Mouse (Mus musculus): ENCODE measurements around the gene Tcf20.

Tcf20 gene

GRCm38 (mm10) chr15:82987732-82988112 lies at the start of gene Tcf20:
Gene Tcf20 (minus strand): TSS chr15:82987872.
- peak; percentile 97 for DNase-seq (ENCODE audit: low read depth, low spot score)

- peak; percentile 72 for DNase-seq (ENCODE audit: low read depth, low spot score)
Observed at GRCm38 (mm10) chr15:83036900-83037519, 49.3 kb upstream of the Tcf20 start.

GRCm38 (mm10) chr15:83036089-83036488 lies 48.4 kb upstream of the Tcf20 start:
- DNase-seq (ENCODE audit: low read depth, low spot score): no peak

- peak; percentile 92 for DNase-seq (ENCODE audit: low read depth, low spot score)
Observed at GRCm38 (mm10) chr15:83034275-83034977, 46.8 kb upstream of the Tcf20 start.

- DNase-seq (ENCODE audit: low read depth, low spot score): no peak
Observed at GRCm38 (mm10) chr15:83032981-83033541, 45.4 kb upstream of the Tcf20 start, which contains the start of gene Nfam1. Gene Nfam1 (minus strand): TSS chr15:83033306.

GRCm38 (mm10) chr15:83030884-83031283 lies 43.2 kb upstream of the Tcf20 start:
- DNase-seq (ENCODE audit: low read depth, low spot score): no peak

GRCm38 (mm10) chr15:83029725-83030718 lies 42.4 kb upstream of the Tcf20 start:
- no peak for DNase-seq (ENCODE audit: low read depth, low spot score)

- DNase-seq (ENCODE audit: low read depth, low spot score): peak; percentile 59
Observed at GRCm38 (mm10) chr15:83026129-83026528, 38.5 kb upstream of the Tcf20 start.

- no peak for DNase-seq (ENCODE audit: low read depth, low spot score)
Observed at GRCm38 (mm10) chr15:83025041-83025760, 37.5 kb upstream of the Tcf20 start.

GRCm38 (mm10) chr15:83022947-83023346 lies 35.3 kb upstream of the Tcf20 start:
- DNase-seq (ENCODE audit: low read depth, low spot score): no peak

- peak; percentile 86 for DNase-seq (ENCODE audit: low read depth, low spot score)
Observed at GRCm38 (mm10) chr15:83010990-83011664, 23.5 kb upstream of the Tcf20 start.

- DNase-seq (ENCODE audit: low read depth, low spot score): no peak
Observed at GRCm38 (mm10) chr15:83010423-83010822, 22.8 kb upstream of the Tcf20 start.

- DNase-seq (ENCODE audit: low read depth, low spot score): peak; percentile 64
Observed at GRCm38 (mm10) chr15:83009532-83009931, 21.9 kb upstream of the Tcf20 start.

GRCm38 (mm10) chr15:83008761-83009423 lies 21.2 kb upstream of the Tcf20 start:
- DNase-seq (ENCODE audit: low read depth, low spot score): peak; percentile 73

GRCm38 (mm10) chr15:83007346-83007920 lies 19.8 kb upstream of the Tcf20 start:
- no peak for DNase-seq (ENCODE audit: low read depth, low spot score)

GRCm38 (mm10) chr15:83002665-83003548 lies 15.2 kb upstream of the Tcf20 start:
- peak; percentile 96 for DNase-seq (ENCODE audit: low read depth, low spot score)

GRCm38 (mm10) chr15:82998811-82999221 lies 11.1 kb upstream of the Tcf20 start:
- DNase-seq (ENCODE audit: low read depth, low spot score): no peak

GRCm38 (mm10) chr15:82996431-82996830 lies 8.8 kb upstream of the Tcf20 start:
- DNase-seq (ENCODE audit: low read depth, low spot score): no peak

Data from brain, adult 2 months (tissue).